Mouse (Mus musculus): Measurements from ENCODE around the gene Slco1a5. TPM values are rescaled to one million over a fixed set of nuclear protein-coding genes. Genes with fewer than 3 reads are reported as not detected.
A peak's percentile ranks its signal among the peaks of the same experiment; 100 is the strongest.

Gene Slco1a5
- polyA plus RNA-seq, 1 experiment from 2014 or later = 0.12 TPM

GRCm38 (mm10) chr6:142339576-142339975, 16.8 kb upstream of the Slco1a5 start:
- 24% methylated on average over 2 of the region's 2 CpGs for WGBS
- no peak for DNase-seq
- no peak for ATAC-seq (ENCODE audit: insufficient read depth)
- Histone ChIP-seq H3K36me3 (ENCODE audit: insufficient read depth) (no peaks in the 10 kb centered on the region), H3K9me3 (ENCODE audit: low read depth, low read length) (no peaks in the 10 kb centered on the region), H3K4me3 (ENCODE audit: low read depth, low read length) (no peak overlapping the region), H3K4me2 (no peak overlapping the region), H3K4me1 (ENCODE audit: insufficient read depth) (no peaks in the 10 kb centered on the region), H3K27me3 (ENCODE audit: insufficient read depth, low read length) (no peaks in the 10 kb centered on the region), H3K27ac (ENCODE audit: low read depth) (no peak overlapping the region), H3K9ac (no peak overlapping the region)
- TF ChIP-seq CTCF (IDR thresholded peaks at IDR 0.05; ENCODE audit: low read depth) = no peak

GRCm38 (mm10) chr6:142338961-142339360, 16.2 kb upstream of the Slco1a5 start:
- 67% methylated on average over 2 of the region's 2 CpGs for WGBS

DNA sequence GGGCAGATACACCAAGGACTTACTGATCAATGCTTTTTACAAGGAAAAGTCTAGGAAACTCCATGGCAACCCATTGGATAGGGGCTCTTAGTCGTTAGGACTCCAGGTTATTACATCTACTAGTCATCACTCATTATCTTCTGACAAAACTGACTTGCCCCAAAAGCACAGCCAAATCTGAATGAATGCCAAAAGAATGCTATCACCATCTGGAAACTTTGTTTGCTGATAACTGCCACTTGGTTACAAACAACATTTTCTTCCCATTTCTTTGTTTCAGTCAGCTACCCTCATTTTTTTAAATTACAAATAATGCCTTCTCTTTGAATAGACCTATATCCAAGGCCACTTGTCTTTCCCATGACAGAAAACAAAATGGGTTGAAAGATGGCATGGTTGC, 6.4 kb upstream of the Slco1a5 start:
- DNase-seq = no peak
- no peak overlapping the region for H3K9ac ChIP-seq
- H3K27ac ChIP-seq (ENCODE audit: low read depth) = no peak overlapping the region
- TF ChIP-seq CTCF (IDR thresholded peaks at IDR 0.05; ENCODE audit: low read depth) = no peak
- WGBS = 81% methylated on average over 1 of the region's 1 CpGs
- H3K4me1 ChIP-seq (ENCODE audit: insufficient read depth) = no peaks in the 10 kb centered on the region
- no peaks in the 10 kb centered on the region for H3K36me3 ChIP-seq (ENCODE audit: insufficient read depth)
- H3K9me3 ChIP-seq (ENCODE audit: low read depth, low read length) = no peaks in the 10 kb centered on the region
- no peak for ATAC-seq (ENCODE audit: insufficient read depth)
- H3K4me2 ChIP-seq = no peak overlapping the region
- no peaks in the 10 kb centered on the region for H3K27me3 ChIP-seq (ENCODE audit: insufficient read depth, low read length)
- no peak overlapping the region for H3K4me3 ChIP-seq (ENCODE audit: low read depth, low read length)

More at GRCm38 (mm10) chr6:142338961-142339360, 16.2 kb upstream of the Slco1a5 start:
- Histone ChIP-seq H3K27ac (ENCODE audit: low read depth) (no peak overlapping the region), H3K4me1 (ENCODE audit: insufficient read depth) (no peaks in the 10 kb centered on the region), H3K9me3 (ENCODE audit: low read depth, low read length) (no peaks in the 10 kb centered on the region), H3K4me3 (ENCODE audit: low read depth, low read length) (no peak overlapping the region), H3K4me2 (no peak overlapping the region), H3K36me3 (ENCODE audit: insufficient read depth) (no peaks in the 10 kb centered on the region), H3K9ac (no peak overlapping the region), H3K27me3 (ENCODE audit: insufficient read depth, low read length) (no peaks in the 10 kb centered on the region)
- ATAC-seq (ENCODE audit: insufficient read depth) (no peak), DNase-seq (no peak)
- TF ChIP-seq CTCF (IDR thresholded peaks at IDR 0.05; ENCODE audit: low read depth) = no peak

- 0 out of 2 replicates have a peak, but pooled peaks have one; percentile 18 for TF ChIP-seq CTCF (IDR thresholded peaks at IDR 0.05; ENCODE audit: low read depth)
- WGBS = 68% methylated on average over 3 of the region's 3 CpGs
- no peak for DNase-seq
These were observed 3.8 kb upstream of the Slco1a5 start for GRCm38 (mm10) chr6:142326598-142326997.

GRCm38 (mm10) chr6:142317106-142317505, 5.7 kb downstream of the Slco1a5 start:
- Histone ChIP-seq H3K36me3 (ENCODE audit: insufficient read depth) (no peaks in the 10 kb centered on the region), H3K4me2 (no peak overlapping the region), H3K27ac (ENCODE audit: low read depth) (no peak overlapping the region), H3K9ac (no peak overlapping the region), H3K4me3 (ENCODE audit: low read depth, low read length) (no peak overlapping the region), H3K9me3 (ENCODE audit: low read depth, low read length) (no peaks in the 10 kb centered on the region), H3K27me3 (ENCODE audit: insufficient read depth, low read length) (no peaks in the 10 kb centered on the region), H3K4me1 (ENCODE audit: insufficient read depth) (no peaks in the 10 kb centered on the region)
- no peak for TF ChIP-seq CTCF (IDR thresholded peaks at IDR 0.05; ENCODE audit: low read depth)
- no peak for ATAC-seq (ENCODE audit: insufficient read depth)
- no peak for DNase-seq

More at GRCm38 (mm10) chr6:142326598-142326997, 3.8 kb upstream of the Slco1a5 start:
- H3K4me3 ChIP-seq (ENCODE audit: low read depth, low read length) = no peak overlapping the region
- no peak overlapping the region for H3K4me2 ChIP-seq
- no peak overlapping the region for H3K9ac ChIP-seq
- no peak overlapping the region for H3K27ac ChIP-seq (ENCODE audit: low read depth)
- ATAC-seq (ENCODE audit: insufficient read depth) = no peak
- no peaks in the 10 kb centered on the region for H3K27me3 ChIP-seq (ENCODE audit: insufficient read depth, low read length)
- H3K4me1 ChIP-seq (ENCODE audit: insufficient read depth) = no peaks in the 10 kb centered on the region
- H3K9me3 ChIP-seq (ENCODE audit: low read depth, low read length) = no peaks in the 10 kb centered on the region
- no peaks in the 10 kb centered on the region for H3K36me3 ChIP-seq (ENCODE audit: insufficient read depth)

- no peak overlapping the region for H3K9ac ChIP-seq
- ATAC-seq (ENCODE audit: insufficient read depth) (no peak), DNase-seq (no peak)
- TF ChIP-seq CTCF (IDR thresholded peaks at IDR 0.05; ENCODE audit: low read depth) = no peak
- no peaks in the 10 kb centered on the region for H3K36me3 ChIP-seq (ENCODE audit: insufficient read depth)
- H3K4me3 ChIP-seq (ENCODE audit: low read depth, low read length) = no peak overlapping the region
- H3K27me3 ChIP-seq (ENCODE audit: insufficient read depth, low read length) = no peaks in the 10 kb centered on the region
- no peaks in the 10 kb centered on the region for H3K4me1 ChIP-seq (ENCODE audit: insufficient read depth)
- H3K4me2 ChIP-seq = no peak overlapping the region
- peaks cover 4% of the 10 kb centered on the region; the same call in 1 of the 2 replicates for H3K9me3 ChIP-seq (ENCODE audit: low read depth, low read length)
- no peak overlapping the region for H3K27ac ChIP-seq (ENCODE audit: low read depth)
- 82% methylated on average over 5 of the region's 5 CpGs for WGBS
These were observed 8.5 kb downstream of the Slco1a5 start for GRCm38 (mm10) chr6:142314285-142314684.

DNA sequence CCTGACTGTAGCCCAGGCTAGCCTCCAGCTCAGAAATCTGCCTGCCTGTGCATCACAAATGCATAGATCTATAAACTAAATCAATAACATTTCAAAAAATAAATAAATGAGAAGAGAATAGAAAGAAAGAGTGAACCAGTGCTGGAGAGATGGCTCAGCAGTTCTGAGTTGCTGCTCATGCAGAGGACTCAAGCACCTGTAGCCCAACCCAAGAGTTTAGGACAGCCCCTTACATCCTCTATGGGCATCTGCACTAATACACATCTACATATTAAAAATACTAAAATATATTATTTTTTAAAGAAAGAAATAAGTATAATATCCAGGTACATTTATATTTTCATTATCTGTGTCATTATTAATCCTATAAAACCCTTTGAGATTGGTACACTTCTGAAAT, 17.7 kb downstream of the Slco1a5 start:
- no peak overlapping the region for H3K4me2 ChIP-seq

DNA sequence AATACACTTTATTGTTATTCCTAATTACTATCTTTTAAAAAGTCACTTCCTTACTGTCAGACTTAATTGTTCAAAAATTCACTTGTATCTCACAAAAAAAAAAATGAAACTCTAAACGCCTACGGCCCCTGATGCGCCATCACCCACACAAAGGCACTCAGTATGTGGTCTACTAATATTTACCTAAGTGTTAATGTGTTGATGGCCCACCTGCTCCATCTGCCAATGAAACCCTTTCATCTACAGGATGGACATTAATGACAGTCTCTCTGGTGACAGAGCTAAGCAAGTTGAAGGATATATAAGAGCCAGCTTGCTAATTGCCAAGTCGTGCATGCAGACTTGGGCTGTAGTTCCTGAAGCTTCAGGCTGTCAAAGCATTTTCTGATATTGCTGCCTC, 24.7 kb downstream of the Slco1a5 start, which contains the start of gene Iapp:
Gene Iapp, plus strand, starts transcription at position 326 of the 400 bp plus-strand sequence.
- no peak within 1 kb of the TSS for H3K4me3 ChIP-seq (ENCODE audit: low read depth, low read length)
- no peaks in the 10 kb centered on the region for H3K4me1 ChIP-seq (ENCODE audit: insufficient read depth)
- H3K27me3 ChIP-seq (ENCODE audit: insufficient read depth, low read length) = no peaks in the 10 kb centered on the region
- TF ChIP-seq CTCF (IDR thresholded peaks at IDR 0.05; ENCODE audit: low read depth) = no peak
- H3K9ac ChIP-seq = no peak within 1 kb of the TSS
- H3K36me3 ChIP-seq (ENCODE audit: insufficient read depth) = no peaks in the 10 kb centered on the region
- no peaks in the 10 kb centered on the region for H3K9me3 ChIP-seq (ENCODE audit: low read depth, low read length)
- no peak within 1 kb of the TSS for H3K27ac ChIP-seq (ENCODE audit: low read depth)
- 37% methylated on average over 4 of the region's 4 CpGs for WGBS
- no peak within 1 kb of the TSS for H3K4me2 ChIP-seq
- DNase-seq = no peak
- no peak for ATAC-seq (ENCODE audit: insufficient read depth)

More for the DNA sequence above, 17.7 kb downstream of the Slco1a5 start:
- ATAC-seq (ENCODE audit: insufficient read depth) = no peak
- DNase-seq = no peak
- H3K4me1 ChIP-seq (ENCODE audit: insufficient read depth) = no peaks in the 10 kb centered on the region
- H3K4me3 ChIP-seq (ENCODE audit: low read depth, low read length) = no peak overlapping the region
- no peak overlapping the region for H3K9ac ChIP-seq
- no peak for TF ChIP-seq CTCF (IDR thresholded peaks at IDR 0.05; ENCODE audit: low read depth)
- H3K9me3 ChIP-seq (ENCODE audit: low read depth, low read length) = peaks cover 4% of the 10 kb centered on the region; the same call in 1 of the 2 replicates
- H3K27ac ChIP-seq (ENCODE audit: low read depth) = no peak overlapping the region
- H3K36me3 ChIP-seq (ENCODE audit: insufficient read depth) = no peaks in the 10 kb centered on the region
- no peaks in the 10 kb centered on the region for H3K27me3 ChIP-seq (ENCODE audit: insufficient read depth, low read length)
